Comparison of ENCODE assay signal across 15 mouse cellular contexts in genomic region chr7:66169476-66169875, GRCm38 (mm10).
"Had no signal": no experiment of that assay in that cellular context is flagged by ENCODE, and none has a peak within 500 bp of the region (broad histone marks: within the 10 kb centered on the region; RNA-seq: fewer than 3 reads in every experiment).

No protein-coding gene starts in this region.

- ATAC-seq: hindbrain, embryonic 16.5 days; inflammation-experienced regulatory T-cells, adult 6 months; intestine, embryonic 15.5 days; intestine, postnatal 0 days had no signal

- DNase-seq: gastrocnemius, postnatal 14 days; gastrocnemius, postnatal 36 days; heart, adult 2 months; heart, postnatal 4 days; kidney, adult 18-20 months; kidney, adult 8-10 months; kidney, postnatal 10 days; kidney, postnatal 25 days; kidney, postnatal 4 days; liver; liver, embryonic 13.5 days had no signal
